Mouse (Mus musculus): ENCODE data around the gene Zbtb6.

Gene Zbtb6

DNA sequence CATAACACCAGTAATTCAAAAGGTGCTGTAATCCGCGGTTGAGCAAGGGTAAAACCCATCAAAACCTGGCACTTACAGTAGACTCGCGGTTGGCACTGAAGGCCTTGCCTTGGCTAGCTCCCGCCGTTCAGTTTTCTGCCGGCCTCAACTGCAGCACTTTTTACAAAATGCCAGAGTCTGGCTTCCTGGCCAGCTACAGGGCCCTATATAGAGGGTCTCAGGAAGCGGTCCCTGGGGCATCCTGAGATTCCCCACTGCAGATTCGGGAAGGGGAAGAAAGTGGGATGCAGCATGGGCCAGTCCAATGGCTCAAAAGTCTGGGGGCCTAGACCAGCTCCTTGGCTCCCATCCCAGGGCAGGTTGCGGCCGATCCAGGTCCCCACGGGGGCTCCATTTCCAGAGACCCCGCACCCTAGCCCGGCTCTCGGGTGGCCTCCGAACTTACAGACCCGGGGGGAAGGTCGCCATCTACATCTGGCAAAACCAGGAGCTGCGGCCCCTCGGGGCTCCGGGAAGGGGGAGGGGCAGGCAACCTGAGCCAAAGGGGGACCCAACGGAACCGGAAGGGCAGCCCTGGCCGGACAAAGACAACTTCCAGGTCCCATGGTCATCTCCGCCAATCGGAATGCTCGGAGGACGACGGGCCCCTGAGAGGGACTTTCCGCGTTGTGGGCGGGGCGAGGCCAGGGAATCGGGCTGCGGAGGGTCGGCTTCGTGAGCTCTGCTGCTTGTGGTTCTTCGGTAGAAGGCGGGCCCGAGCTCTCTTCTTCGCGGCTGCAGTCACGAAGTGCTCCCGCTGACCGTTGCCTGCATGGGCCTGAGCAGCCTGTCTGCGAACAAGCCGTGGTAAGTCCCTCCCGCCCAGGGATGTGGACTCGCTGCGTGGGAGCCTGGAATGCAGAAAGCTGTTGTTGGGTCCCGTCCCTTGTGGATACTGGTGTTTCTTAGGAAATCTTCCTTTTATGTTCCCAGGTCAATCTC lies at the start of gene Zbtb6, which contains the start of the genes Zbtb26 and Rabgap1:
Gene Zbtb6 (minus strand): TSS at position 561 of the 981 bp plus-strand sequence.
Gene Zbtb26 (minus strand): TSS at position 525 of the 981 bp plus-strand sequence.
Gene Rabgap1 (plus strand): TSS at position 669 of the 981 bp plus-strand sequence.
- peak; percentile 95 to 96 for DNase-seq

DNA sequence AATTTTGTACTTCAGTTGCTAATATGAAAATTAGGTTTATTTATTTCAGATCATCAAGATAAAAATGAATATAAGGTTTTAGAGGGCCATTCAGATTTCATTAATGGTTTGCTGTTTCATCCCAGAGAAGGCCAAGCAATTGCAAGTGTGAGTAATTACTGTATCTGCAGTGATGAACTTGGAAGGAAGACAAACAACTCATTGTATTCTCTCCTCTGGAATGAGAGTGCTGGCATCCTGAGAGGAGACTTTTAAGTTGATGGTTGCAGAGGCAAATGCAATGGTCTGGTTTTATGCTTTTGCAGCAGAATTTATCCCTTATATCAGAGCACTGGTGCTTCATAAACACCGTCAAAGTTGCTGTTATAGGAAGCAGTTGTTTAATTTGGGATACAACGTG lies 46.0 kb upstream of the Zbtb6 start:
- no peak for DNase-seq

DNA sequence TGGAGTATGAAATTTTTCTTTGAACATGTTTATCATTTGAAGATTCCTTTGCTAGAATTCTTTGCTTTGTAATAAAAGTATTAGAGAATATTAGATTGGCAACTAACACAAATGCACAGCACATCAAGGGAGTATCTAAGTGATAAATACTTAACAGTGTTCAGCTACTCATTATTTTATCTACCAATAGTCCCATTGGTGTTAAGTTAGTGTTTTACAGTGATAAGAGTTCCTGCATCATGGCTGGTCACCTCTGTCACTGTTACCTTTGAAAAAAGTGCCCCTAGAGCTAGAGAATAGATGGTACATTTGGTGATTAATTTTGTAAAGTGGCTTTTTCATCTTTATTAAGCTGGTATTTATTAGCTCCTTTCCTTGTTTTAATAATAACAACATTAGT lies 43.4 kb upstream of the Zbtb6 start:
- DNase-seq = no peak

DNA sequence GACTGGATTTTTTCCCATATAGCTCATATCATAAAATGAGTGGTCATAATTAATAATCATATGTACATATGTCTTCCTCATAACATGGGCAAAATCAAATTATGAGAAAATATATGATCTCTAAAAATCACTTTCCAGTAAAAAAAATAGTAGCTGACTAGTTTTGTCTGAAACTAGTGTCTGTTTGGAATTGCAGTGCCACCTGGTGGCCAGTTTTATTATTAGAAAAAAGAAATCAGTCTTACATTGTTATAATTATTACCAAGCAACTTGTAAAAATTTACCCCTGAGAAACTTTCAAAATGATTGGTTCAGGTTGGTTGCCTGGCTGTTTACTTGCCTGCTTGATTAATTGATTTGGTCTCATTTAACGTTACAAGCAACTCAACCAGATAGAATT lies 42.4 kb upstream of the Zbtb6 start:
- peak in 1 of 2 experiments; percentile 28 for DNase-seq

DNA sequence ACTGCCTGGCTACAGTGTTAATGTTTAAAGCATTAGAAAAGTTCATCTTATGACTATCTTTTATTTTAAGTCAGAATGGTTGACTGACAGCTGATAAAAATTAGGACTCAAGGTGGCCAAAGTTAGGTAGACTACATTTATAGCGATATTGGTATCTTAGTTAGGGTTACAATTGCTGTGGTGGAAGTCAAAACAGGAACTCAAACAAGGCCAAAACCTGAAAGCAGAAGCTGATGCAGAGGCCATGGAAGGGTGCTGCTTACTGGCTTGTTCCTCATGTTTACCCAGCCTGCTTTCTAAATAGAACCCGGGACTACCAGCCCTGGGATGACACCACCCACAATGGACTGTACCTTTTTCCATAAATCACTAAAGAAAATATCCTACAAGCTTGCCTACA lies 41.2 kb upstream of the Zbtb6 start:
- no peak for DNase-seq

DNA sequence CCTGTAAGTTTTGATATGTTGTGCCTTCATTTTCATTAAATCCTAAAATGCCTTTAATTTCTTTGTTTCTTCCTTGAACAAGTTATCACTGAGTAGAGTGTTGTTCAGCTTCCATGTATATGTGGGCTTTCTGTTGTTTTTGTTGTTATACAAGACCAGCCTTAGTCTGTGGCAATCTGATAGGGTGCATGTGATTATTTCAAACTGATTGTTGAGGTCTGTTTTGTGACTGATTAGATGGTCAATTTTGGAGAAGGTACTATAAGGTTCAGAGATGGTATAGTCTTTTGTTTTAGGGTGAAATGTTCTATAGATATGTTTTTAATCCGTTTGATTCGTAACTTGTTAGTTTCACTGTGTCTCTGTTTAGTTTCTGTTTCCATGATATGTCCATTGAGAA lies 37.1 kb upstream of the Zbtb6 start:
- no peak for DNase-seq

DNA sequence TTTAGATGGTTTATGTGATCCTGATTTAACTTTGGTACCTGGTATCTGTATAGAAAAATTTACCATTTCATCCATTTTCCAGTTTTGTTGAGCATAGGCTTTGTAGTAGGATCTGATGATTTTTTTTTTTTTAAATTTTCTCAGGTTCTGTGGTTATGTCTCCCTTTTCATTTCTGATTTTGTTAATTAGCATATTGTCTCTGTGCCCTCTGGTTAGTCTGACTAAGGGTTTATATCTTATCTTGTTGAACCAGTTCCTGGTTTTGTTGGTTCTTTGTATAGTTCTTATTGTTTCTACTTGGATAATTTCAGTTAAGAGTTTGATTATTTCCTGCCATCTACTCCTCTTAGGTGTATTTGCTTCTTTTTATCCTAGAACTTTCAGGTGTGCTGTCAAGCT lies 36.6 kb upstream of the Zbtb6 start:
- no peak for DNase-seq

DNA sequence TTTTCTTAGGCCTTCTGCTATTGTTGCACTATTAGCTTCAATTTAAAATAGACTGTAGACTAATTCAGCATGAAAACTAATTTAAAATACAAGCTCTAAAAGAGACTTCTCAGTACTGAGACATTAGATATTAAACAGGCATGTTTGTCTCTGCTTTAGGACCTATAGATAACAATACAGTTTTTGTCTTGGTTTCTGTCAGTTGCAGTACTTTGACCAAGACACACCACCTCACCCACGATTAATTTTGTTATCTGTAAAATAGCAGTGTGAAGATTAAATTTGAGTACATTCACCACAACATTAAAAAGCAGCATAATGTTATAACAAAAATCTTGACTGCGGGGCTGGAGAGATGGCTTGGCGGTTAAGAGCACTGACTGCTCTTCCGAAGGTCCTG lies 23.3 kb upstream of the Zbtb6 start:
- DNase-seq = no peak

DNA sequence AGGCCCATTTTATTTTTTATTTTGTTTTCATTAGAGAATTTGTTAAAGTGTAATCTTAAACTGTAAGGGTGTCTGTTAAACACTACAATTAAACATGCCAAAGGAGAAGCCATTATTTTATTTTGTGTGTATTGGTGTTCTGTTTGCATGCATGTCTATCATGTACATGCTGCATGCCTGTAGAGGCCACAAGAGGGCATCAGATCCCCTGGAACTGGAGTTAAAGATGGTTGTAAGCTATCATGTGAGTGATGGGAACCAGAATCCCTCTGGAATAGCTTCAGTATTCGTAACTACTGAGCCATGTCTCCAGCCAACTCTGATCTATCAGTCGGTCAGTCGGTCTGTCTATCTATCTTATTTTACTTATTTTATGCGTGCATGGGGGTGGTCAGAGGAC lies 17.7 kb upstream of the Zbtb6 start:
- no peak for DNase-seq

DNA sequence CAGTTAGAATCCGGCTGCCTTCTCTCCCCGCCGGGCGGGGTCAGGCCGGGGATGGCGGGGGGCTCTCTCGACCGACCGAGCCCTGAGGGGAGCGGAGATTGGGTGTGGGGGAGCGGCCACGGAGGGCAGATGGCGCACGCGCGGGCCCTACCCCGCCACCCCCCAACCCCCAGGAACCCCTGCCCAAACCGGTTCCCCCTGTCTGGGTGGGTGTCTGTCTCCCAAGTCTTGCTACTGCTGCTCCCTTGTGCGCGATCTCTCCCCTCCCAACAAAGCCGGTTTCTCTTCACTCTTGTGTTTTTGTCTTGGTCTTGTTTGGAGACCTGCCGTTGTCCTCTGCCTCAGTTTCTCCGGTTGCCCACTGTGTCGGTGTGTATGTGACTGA lies 9.4 kb upstream of the Zbtb6 start:
- DNase-seq = no peak

DNA sequence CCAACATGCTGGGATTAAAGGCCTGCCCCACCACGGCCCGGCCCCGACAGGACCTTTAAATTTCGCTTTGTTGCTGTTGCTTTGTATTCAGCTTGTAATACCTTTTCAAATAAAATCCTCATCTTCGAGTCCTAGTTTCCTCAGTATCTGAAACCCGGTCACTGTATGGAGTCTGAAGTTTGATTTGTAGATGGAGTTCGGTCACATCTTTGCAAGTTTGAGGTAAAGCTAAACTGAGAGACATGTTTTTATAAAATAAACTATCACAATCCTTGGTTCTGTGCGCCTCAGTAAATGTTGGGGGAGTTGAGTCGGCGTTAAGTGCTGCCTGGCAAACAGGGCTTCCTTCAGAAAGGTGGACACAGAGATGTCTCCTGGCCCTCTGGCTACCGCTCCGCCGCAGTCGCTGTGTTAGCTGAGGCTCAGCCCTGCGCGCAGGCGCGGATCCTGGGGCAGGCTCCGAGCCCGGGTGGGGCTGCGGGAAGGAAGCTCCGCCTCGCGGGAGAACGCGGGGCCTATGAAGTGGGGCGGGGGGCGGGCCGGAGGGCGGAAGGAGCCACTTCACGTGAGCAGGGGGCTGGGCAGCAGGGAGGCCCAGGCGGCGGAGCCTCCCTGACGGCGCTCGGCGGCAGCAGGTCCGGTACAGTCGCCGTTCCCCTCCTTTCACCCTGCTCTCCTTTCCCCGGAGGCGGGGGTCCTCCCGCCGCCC lies 8.8 kb upstream of the Zbtb6 start:
- peak; percentile 94 to 95 for DNase-seq

DNA sequence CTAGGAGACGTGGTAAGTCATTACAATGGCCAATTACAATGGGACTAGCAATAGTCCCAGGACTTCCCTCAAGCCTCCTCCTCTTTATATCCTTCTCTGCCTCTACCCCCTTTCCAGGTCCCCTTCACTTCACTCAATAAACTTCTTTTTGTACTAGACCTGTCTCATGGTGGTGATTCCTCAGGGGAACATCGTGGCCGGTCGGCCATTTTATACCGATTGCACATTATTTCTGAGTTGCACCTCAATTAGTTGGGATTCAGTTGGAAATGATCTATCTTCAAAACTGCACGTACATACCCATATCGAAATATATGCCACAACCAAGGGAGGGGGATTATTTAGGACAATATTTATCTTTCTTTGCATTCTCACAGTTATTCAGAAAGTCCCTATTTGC lies 11.4 kb downstream of the Zbtb6 start:
- DNase-seq = no peak

DNA sequence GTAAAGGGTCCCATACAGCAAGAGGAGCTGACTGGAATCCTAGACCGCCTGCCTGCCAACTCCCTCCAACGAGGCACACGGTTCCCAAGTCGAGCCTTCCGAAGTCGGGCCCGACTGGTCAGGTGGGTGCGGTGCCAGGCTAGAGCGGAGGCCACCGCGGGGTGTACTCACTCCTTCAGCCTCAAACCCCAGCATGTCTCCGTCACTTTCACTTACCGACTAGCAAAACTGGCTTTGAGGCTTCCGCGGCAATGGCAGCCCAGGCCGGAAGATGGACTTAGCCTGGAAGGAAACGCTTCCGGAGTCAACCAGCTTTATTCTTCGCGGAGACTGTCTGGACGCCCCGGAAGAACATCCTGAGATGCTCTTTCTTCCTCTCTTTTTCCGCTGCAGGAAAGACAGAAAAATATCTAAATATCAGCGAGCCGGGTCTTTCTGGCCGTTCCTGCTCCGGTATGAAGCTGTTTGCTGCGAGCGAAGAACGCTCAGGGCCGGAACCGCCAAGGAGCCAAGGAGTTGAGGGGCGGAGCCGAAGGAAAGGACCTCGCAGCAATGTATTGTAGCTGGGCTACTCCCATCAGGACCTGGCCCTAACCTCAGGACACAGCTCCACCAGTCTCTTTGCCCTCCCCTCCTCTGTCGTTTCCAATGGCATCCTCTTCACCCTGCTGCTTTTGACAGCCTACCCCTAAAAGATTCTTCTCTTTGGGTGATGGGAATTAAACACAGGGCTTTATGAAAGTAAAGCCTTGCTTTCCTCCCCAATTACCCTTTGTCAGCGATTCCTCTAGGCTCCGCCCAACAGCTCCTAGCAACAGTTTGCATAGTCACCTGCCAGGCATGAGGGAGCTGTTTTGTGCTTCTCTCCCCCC lies 12.1 kb downstream of the Zbtb6 start:
- peak; percentile 85 to 90 for DNase-seq

DNA sequence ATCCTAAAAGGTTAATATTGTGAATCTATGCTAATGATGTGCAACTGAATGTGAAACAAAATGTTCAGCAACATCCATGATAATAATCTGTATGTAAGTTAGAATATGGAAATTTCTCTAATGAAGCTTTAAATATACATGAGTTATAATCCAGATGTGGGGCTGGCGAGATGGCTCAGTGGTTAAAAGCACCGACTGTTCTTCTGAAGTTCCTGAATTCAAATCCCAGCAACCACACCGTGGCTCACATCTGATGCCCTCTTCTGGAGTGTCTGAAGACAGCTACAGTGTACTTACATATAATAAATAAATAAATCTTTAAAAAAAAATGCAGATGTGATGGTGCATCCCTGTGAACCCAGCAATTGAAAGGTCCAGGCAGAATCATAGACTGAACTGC lies 19.3 kb downstream of the Zbtb6 start:
- DNase-seq = no peak

DNA sequence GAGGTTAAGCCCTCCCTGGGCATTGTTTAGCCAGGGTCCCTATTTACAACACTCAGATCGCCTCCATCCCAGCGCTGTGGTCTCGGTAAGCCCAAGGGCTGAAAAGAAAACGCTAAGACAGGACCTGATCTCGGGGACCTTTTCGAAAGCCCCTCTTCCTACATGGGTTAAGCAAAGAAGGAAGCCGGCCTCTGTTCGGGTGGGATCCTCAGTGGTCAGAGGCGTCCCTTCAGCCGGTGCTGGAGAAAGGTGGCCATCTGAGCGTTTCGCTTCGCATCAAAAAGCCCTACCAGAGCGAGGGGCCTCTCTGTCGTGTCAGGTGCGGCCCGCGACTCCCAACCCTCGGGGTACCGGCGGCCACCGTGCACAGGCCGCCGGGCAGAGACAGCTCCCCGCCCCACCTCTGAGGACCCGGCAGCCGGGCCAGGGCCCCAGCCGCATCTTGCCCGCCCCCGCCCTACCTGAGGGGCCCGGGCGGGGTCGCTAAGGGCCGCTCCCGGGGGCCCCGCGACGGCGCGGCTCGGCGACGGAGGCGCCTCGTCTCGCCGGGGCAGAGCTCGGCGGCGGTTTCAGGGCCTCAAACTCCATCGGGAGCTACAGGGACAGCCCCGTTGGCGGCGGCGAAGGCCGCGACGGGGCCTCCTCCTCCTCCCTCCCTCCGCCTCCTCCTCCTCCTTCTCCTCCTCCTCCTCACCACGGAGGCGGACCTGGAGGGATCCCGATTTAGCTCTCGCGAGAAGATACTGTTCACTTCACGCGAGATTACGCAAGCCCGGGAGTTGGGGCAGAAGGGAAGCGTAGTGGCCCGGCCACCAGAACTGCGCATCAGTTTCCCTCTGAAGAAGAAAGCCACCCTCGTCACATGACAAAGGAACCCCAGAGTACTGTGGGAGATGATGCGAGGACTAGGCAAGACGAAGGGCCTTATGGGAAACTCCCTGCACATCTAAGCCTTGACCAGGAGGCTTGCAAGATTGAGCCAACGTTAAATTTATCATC lies 20.4 kb downstream of the Zbtb6 start, which contains the start of gene Rc3h2:
Gene Rc3h2 (minus strand): TSS at position 598 of the 999 bp plus-strand sequence.
- peak; percentile 97 to 98 for DNase-seq

DNA sequence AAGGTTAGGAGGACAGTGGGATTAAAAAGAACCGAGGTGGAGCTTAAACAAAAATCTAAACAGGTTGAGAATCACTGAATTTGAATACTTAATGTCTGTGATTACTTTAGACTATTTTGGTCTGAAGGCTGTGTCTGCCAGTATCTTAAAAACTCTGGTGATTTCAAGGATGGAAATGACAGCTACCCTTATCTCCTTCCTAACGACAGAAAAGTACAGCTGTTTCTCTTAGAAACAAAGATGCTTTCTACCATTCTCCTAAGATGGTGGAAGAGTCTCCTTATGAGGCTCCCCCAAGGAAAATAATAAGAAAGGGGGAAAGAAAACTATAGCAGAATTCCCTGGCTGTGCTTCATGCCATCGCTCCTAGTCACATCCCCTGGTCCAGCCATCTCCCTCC lies 21.1 kb downstream of the Zbtb6 start:
- DNase-seq = no peak

DNA sequence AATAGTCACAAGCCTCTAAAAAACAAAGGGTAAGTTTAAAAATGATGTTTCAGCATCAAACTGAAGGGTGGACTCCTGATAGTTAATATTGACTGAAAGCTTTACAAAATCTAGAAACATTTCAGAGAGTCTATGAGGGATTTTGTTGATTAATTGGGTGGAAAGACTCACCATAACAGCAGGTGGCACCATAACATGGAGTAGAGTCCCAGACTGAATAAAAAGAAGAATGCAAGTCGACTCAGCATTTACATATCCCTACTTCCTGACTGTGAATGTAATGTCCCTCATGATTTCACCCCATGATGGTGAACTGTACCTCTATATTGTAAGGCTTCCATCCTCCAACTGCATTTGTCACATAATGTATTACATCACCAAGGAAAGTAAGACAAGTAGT lies 47.4 kb downstream of the Zbtb6 start:
- no peak for DNase-seq

DNA sequence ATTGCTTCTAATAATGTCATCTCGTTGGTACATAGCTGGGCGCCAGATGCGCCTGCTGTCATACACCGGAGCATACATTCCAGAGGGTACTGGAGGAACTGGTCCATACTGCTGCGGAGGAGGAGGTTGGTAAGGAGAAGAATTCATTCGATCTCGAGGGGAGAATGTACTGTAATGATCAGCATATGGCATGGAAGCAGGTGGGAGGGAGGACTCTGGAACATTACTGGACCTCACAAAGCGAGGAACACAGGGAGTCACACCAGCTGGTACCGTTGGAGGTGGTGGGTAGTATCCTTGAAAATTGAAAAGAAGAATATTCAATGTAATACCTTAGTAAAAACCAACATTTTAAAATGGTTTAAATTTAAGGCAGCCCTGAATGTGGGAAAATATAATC lies 60.0 kb downstream of the Zbtb6 start:
- DNase-seq = no peak

DNA sequence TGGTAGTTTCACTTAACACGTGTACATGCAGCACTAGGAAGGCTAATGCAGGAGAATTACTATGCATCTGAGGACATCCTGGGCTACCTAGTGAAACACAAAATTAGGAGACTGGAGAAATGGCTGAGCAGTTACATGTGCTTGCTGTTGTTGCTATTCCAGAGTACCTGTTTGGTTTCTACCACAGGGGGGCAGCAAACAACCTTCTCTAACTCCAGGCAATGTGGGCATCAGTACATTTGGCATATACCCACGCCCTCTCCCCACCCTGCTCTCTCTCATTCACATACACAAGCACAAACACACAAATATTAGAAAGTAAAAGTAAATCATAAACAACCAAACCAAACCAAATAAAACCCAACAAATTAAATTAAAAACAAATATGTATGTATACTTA lies 62.8 kb downstream of the Zbtb6 start:
- DNase-seq = peak; percentile 25 to 58

DNA sequence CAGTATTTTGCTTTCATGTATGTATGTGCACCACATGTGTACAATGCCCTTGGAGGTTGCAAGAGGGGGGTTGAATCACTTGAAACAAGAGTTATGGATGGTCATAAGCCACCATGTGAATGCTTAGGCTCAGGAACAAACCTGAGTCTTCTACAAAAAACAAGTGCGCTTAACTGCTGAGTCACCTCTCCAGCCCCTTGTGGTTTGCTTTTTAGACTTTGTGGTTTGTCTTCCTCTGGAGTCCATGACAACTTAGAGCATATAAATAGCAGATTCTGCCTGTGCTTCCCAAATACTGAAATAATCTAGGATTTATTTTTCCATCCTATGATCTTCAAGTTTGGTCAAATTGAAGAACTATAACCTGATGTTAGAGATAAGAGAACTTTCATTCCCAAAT lies 67.0 kb downstream of the Zbtb6 start:
- no peak for DNase-seq

Data from lung, adult 18-20 months (tissue).